Mouse (Mus musculus) bone marrow, adult 2 months (tissue): ENCODE data around the gene Alox12b. TPM values are rescaled to one million over a fixed set of nuclear protein-coding genes. Genes with fewer than 3 reads are reported as not detected.

Source experiments
- H3K27ac ChIP-seq: fragments of 200-500 bp; 2 replicates; pipeline ENCODE4 v1.5.1; 2012; ENCODE audit warnings: low read depth, mild to moderate bottlenecking, control low read depth, inconsistent platforms, low read length; ENCODE audit not compliant: control insufficient read depth, poor library complexity, insufficient read depth
- H3K4me1 ChIP-seq: fragments of 200-500 bp; 2 replicates; pipeline ENCODE4 v1.6.1; 2011; ENCODE audit warnings: low read length; ENCODE audit not compliant: control insufficient read depth, insufficient read depth
- H3K4me3 ChIP-seq: fragments of 200-500 bp; replicated peaks from 2 replicates; pipeline ENCODE3; 2011; ENCODE audit warnings: mild to moderate bottlenecking, low read depth, low read length, control low read depth; ENCODE audit not compliant: control insufficient read depth
- CTCF ChIP-seq: fragments of 200-500 bp; IDR thresholded peaks from 2 replicates; pipeline ENCODE4 v1.5.1; 2011; ENCODE audit warnings: low read length, control low read depth; ENCODE audit not compliant: control insufficient read depth, insufficient read depth
- POLR2A ChIP-seq: fragments of 200-500 bp; IDR thresholded peaks from 2 replicates; pipeline ENCODE4 v1.6.1; 2011; ENCODE audit warnings: low read depth, mild to moderate bottlenecking, control low read depth, low read length, borderline replicate concordance; ENCODE audit not compliant: control insufficient read depth
- WGBS: fragments of 180-500 bp; shearing (Covaris S2); methylation state at CpG from one replicate; pipeline ENCODE4 v1.1.7; 2018; 5-methylcytosine and 5-hydroxymethylcytosine counted together
- polyA plus RNA-seq: library from polyadenylated mRNA; stranded (reverse); fragments of >200 nt; gene quantifications from 2 replicates; pipeline ENCODE4 v1.2.4, GENCODE M21; 2011; ENCODE audit warnings: low replicate concordance; ENCODE audit not compliant: missing spikeins, insufficient read depth, insufficient read length

Alox12b gene
- polyA plus RNA-seq, 1 experiment, result not detected

- 63% methylated on average over 3 of the region's 3 CpGs for WGBS
- no peak overlapping the region for H3K4me3 ChIP-seq
- TF ChIP-seq CTCF, result no peak
- TF ChIP-seq POLR2A, result no peak
- no peaks in the 10 kb centered on the region for H3K4me1 ChIP-seq
- H3K27ac ChIP-seq, result no peak overlapping the region
These were observed 42.8 kb upstream of the Alox12b start for GRCm38 (mm10) chr11:69114018-69114417.

- 75% methylated on average over 3 of the region's 3 CpGs for WGBS
- no peak overlapping the region for H3K4me3 ChIP-seq
- no peaks in the 10 kb centered on the region for H3K4me1 ChIP-seq
- no peak for TF ChIP-seq CTCF
- TF ChIP-seq POLR2A, result no peak
- no peak overlapping the region for H3K27ac ChIP-seq
These were observed 42.2 kb upstream of the Alox12b start for GRCm38 (mm10) chr11:69114621-69115020.

GRCm38 (mm10) chr11:69116843-69117242 is 39.9 kb upstream of the Alox12b start:
- WGBS, result 69% methylated on average over 5 of the region's 5 CpGs
- no peak overlapping the region for H3K4me3 ChIP-seq
- no peak overlapping the region for H3K27ac ChIP-seq
- TF ChIP-seq CTCF (no peak), POLR2A (no peak)
- no peaks in the 10 kb centered on the region for H3K4me1 ChIP-seq

GRCm38 (mm10) chr11:69117737-69118695 is 38.8 kb upstream of the Alox12b start:
- WGBS, result under 1% methylated on average over 45 of the region's 45 CpGs
- H3K27ac ChIP-seq, result peak overlapping the region; percentile 81

GRCm38 (mm10) chr11:69118765-69119164 is 38.0 kb upstream of the Alox12b start:
- H3K4me3 ChIP-seq, result peak overlapping the region; percentile 79
- no peak; the same call in 1 of the 2 replicates for TF ChIP-seq POLR2A
- H3K4me1 ChIP-seq, result no peaks in the 10 kb centered on the region
- 7% methylated on average over 15 of the region's 15 CpGs for WGBS
- H3K27ac ChIP-seq, result no peak overlapping the region

More at GRCm38 (mm10) chr11:69117737-69118695, 38.8 kb upstream of the Alox12b start:
- TF ChIP-seq POLR2A (peak; percentile 51; the same call in 1 of the 2 replicates), CTCF (no peak)
- Histone ChIP-seq H3K4me1 (no peaks in the 10 kb centered on the region), H3K4me3 (peak overlapping the region; percentile 79)

- no peaks in the 10 kb centered on the region for H3K4me1 ChIP-seq
These were observed 37.2 kb upstream of the Alox12b start for GRCm38 (mm10) chr11:69119446-69120155.

GRCm38 (mm10) chr11:69120221-69121000 is 36.4 kb upstream of the Alox12b start, which contains the start of gene Hes7:
Gene Hes7 (plus strand): TSS chr11:69120404.
- Histone ChIP-seq H3K4me3 (peak within 1 kb of the TSS; percentile 34), H3K27ac (no peak within 1 kb of the TSS), H3K4me1 (no peaks in the 10 kb centered on the region)
- TF ChIP-seq POLR2A (no peak), CTCF (no peak)
- WGBS, result 1% methylated on average over 27 of the region's 27 CpGs

More at GRCm38 (mm10) chr11:69119446-69120155, 37.2 kb upstream of the Alox12b start:
- TF ChIP-seq CTCF, result no peak
- TF ChIP-seq POLR2A, result no peak
- no peak overlapping the region for H3K4me3 ChIP-seq
- 60% methylated on average over 14 of the region's 14 CpGs for WGBS
- no peak overlapping the region for H3K27ac ChIP-seq
